Comparison of ENCODE assay signal across 17 mouse cellular contexts in genomic region chr8:126730017-126730631, GRCm38 (mm10).
DNase-seq lines count a peak whose midpoint lies in the region; ATAC-seq and TF ChIP-seq lines count a peak whose summit lies in the region.
"Had no signal": no experiment of that assay in that cellular context is flagged by ENCODE, and none has a peak within 500 bp of the region (broad histone marks: within the 10 kb centered on the region; RNA-seq: fewer than 3 reads in every experiment).

No protein-coding gene starts in this region.

- DNase-seq in kidney, postnatal 14 days: no peak
- DNase-seq in Muller cell, postnatal 12 days (ENCODE audit: inconsistent ontology term): peak; percentile 35
- DNase-seq in brain, embryonic 14.5 days (ENCODE audit: low read depth): peak; percentile 44
- no peak for DNase-seq in right cerebral cortex, postnatal 14 days
- DNase-seq in thymus, postnatal 4 days: no peak
- DNase-seq in forebrain, embryonic 14.5 days (ENCODE audit: low spot score): no peak
- DNase-seq: adrenal gland, postnatal 10 days; cerebellum, adult 18-20 months; cerebellum, adult 9-11 months; cerebellum, postnatal 36 days; gastrocnemius, postnatal 10 days; heart, postnatal 10 days had no signal

- no peak for ATAC-seq in kidney, embryonic 16.5 days (ENCODE audit: low FRiP score, low TSS enrichment)
- peak; percentile 79 for ATAC-seq in megakaryocyte, adult 5-6 weeks (ENCODE audit: poor library complexity, severe bottlenecking)
- no peak for ATAC-seq in forebrain, embryonic 14.5 days
- ATAC-seq: forebrain, embryonic 15.5 days had no signal

- no peak for TF ChIP-seq CTCF in brain, embryonic 14.5 days (IDR thresholded peaks at IDR 0.05; ENCODE audit: borderline replicate concordance, extremely low read depth, insufficient read depth, insufficient read length)

- H3K36me3 ChIP-seq in kidney, embryonic 16.5 days (ENCODE audit: insufficient read depth, low read length): no peaks in the 10 kb centered on the region
- no peaks in the 10 kb centered on the region for H3K36me3 ChIP-seq in forebrain, embryonic 14.5 days (ENCODE audit: control insufficient read depth, insufficient read depth, low read length)
- H3K36me3 ChIP-seq: forebrain, embryonic 15.5 days; hindbrain, embryonic 10.5 days had no signal

- 70% methylated on average over 3 of the region's 3 CpGs for WGBS in kidney, embryonic 16.5 days
- 80% methylated on average over 3 of the region's 3 CpGs for WGBS in forebrain, embryonic 14.5 days

- H3K27me3 ChIP-seq in kidney, embryonic 16.5 days (ENCODE audit: insufficient read depth, low read length): no peaks in the 10 kb centered on the region
- no peaks in the 10 kb centered on the region for H3K27me3 ChIP-seq in forebrain, embryonic 14.5 days (replicated peaks; ENCODE audit: control insufficient read depth, insufficient read depth, low read length)
- H3K27me3 ChIP-seq: forebrain, embryonic 15.5 days had no signal

- H3K4me1 ChIP-seq in kidney, embryonic 16.5 days (ENCODE audit: insufficient read depth, low read length): peaks cover 43% of the 10 kb centered on the region
- peaks cover 6% of the 10 kb centered on the region for H3K4me1 ChIP-seq in forebrain, embryonic 14.5 days (ENCODE audit: control insufficient read depth, insufficient read depth, low read length)

- H3K4me2 ChIP-seq in kidney, embryonic 16.5 days (replicated peaks; ENCODE audit: low read depth, low read length): no peak overlapping the region
- no peak overlapping the region for H3K4me2 ChIP-seq in forebrain, embryonic 14.5 days (ENCODE audit: low read length)
- H3K4me2 ChIP-seq: forebrain, embryonic 15.5 days; hindbrain, embryonic 14.5 days had no signal

- no peak overlapping the region for H3K9ac ChIP-seq in kidney, embryonic 16.5 days (replicated peaks; ENCODE audit: low read length)
- no peak overlapping the region for H3K9ac ChIP-seq in forebrain, embryonic 14.5 days (ENCODE audit: low read length)
- H3K9ac ChIP-seq: forebrain, embryonic 15.5 days; hindbrain, embryonic 14.5 days had no signal

- peaks cover 7% of the 10 kb centered on the region; the same call in 1 of the 2 replicates for H3K9me3 ChIP-seq in kidney, embryonic 16.5 days (ENCODE audit: low read length)
- H3K9me3 ChIP-seq in forebrain, embryonic 14.5 days (replicated peaks; ENCODE audit: control insufficient read depth, low read length): no peaks in the 10 kb centered on the region
- H3K9me3 ChIP-seq: forebrain, embryonic 15.5 days had no signal

- H3K4me3 ChIP-seq in kidney, embryonic 16.5 days (ENCODE audit: low read length): no peak overlapping the region
- H3K4me3 ChIP-seq in forebrain, embryonic 14.5 days (ENCODE audit: low read depth, low read length): no peak overlapping the region
- H3K4me3 ChIP-seq: forebrain, embryonic 15.5 days; hindbrain, embryonic 10.5 days had no signal

- H3K27ac ChIP-seq in kidney, embryonic 16.5 days (ENCODE audit: low read length): peak overlapping the region; percentile 54
- H3K27ac ChIP-seq in forebrain, embryonic 14.5 days (ENCODE audit: low read depth, low read length): no peak overlapping the region
- H3K27ac ChIP-seq: forebrain, embryonic 15.5 days; hindbrain, embryonic 10.5 days; hindbrain, embryonic 14.5 days had no signal

- no peak for TF ChIP-seq POLR2A in brain, embryonic 14.5 days (IDR thresholded peaks at IDR 0.05; ENCODE audit: borderline replicate concordance, extremely low read depth, insufficient read depth, insufficient read length, poor library complexity, severe bottlenecking)

Comparison
In these comparisons a context has a peak if more than half of its experiments do, and no peak if none do; other contexts are left out.
1. DNase-seq: peak in Muller cell, postnatal 12 days (single experiment) and brain, embryonic 14.5 days (single experiment); none in kidney, postnatal 14 days (single experiment), right cerebral cortex, postnatal 14 days (single experiment), thymus, postnatal 4 days (single experiment) and forebrain, embryonic 14.5 days (single experiment).